Mouse (Mus musculus): ENCODE results near the gene Usp15.
A peak's percentile ranks its signal among the peaks of the same experiment; 100 is the strongest.

The Usp15 gene

GRCm38 (mm10) chr10:123100584-123100983 is 96.2 kb downstream of the Usp15 start:
- DNase-seq, result no peak

- DNase-seq, result no peak
Observed at GRCm38 (mm10) chr10:123094504-123094903, 102.3 kb downstream of the Usp15 start.

- no peak for DNase-seq
Observed at GRCm38 (mm10) chr10:123092577-123092976, 104.2 kb downstream of the Usp15 start.

GRCm38 (mm10) chr10:123091737-123092136 is 105.1 kb downstream of the Usp15 start:
- DNase-seq, result peak; percentile 43 to 64

GRCm38 (mm10) chr10:123089425-123089930 is 107.3 kb downstream of the Usp15 start:
- no peak for DNase-seq

GRCm38 (mm10) chr10:123086847-123087246 is 109.9 kb downstream of the Usp15 start:
- no peak for DNase-seq

GRCm38 (mm10) chr10:123084900-123085641 is 111.7 kb downstream of the Usp15 start:
- DNase-seq, result no peak

GRCm38 (mm10) chr10:123084307-123084706 is 112.5 kb downstream of the Usp15 start:
- DNase-seq, result no peak

- peak; percentile 95 to 98 for DNase-seq
Observed at GRCm38 (mm10) chr10:123076245-123077023, 120.4 kb downstream of the Usp15 start, which contains the start of gene Mon2. Mon2 (minus strand) TSS chr10:123076505.

- DNase-seq, result peak in 1 of 2 experiments; percentile 48
Observed at GRCm38 (mm10) chr10:123075751-123076242, 121.0 kb downstream of the Usp15 start.

GRCm38 (mm10) chr10:123071997-123072396 is 124.8 kb downstream of the Usp15 start:
- DNase-seq, result no peak

- no peak for DNase-seq
Observed at GRCm38 (mm10) chr10:123063021-123063420, 133.8 kb downstream of the Usp15 start.

GRCm38 (mm10) chr10:123060831-123061230 is 136.0 kb downstream of the Usp15 start:
- DNase-seq, result no peak

GRCm38 (mm10) chr10:123057082-123057481 is 139.7 kb downstream of the Usp15 start:
- DNase-seq, result no peak

- DNase-seq, result no peak
Observed at GRCm38 (mm10) chr10:123056463-123056862, 140.3 kb downstream of the Usp15 start.

GRCm38 (mm10) chr10:123055205-123056000 is 141.4 kb downstream of the Usp15 start:
- DNase-seq, result no peak
